Mouse (Mus musculus) layer of hippocampus, postnatal 10 days (tissue): ENCODE measurements around the gene Tmcc1. TPM values are rescaled to one million over a fixed set of nuclear protein-coding genes. Genes with fewer than 3 reads are reported as not detected.

Experiments used
- DNase-seq, 2 experiments: peaks; one replicate each; pipeline ENCODE4 v3.0.0; 2021; ENCODE audit warnings: low spot score in 2 of 2
- total RNA-seq, 2 experiments: library from RNA; stranded (reverse); gene quantifications; 2 replicates each; pipeline ENCODE4 v1.2.3; 2021

Gene Tmcc1
- total RNA-seq, 2 experiments from 2014 or later, result 63.9 to 69.1 TPM

GRCm38 (mm10) chr6:115973881-115974662 is 219.2 kb downstream of the Tmcc1 start:
- peak; percentile 56 to 68 for DNase-seq

- no peak for DNase-seq
Measured at GRCm38 (mm10) chr6:115973139-115973875, 220.0 kb downstream of the Tmcc1 start.

GRCm38 (mm10) chr6:115972083-115972764 is 221.1 kb downstream of the Tmcc1 start:
- no peak for DNase-seq

GRCm38 (mm10) chr6:115971273-115972060 is 221.8 kb downstream of the Tmcc1 start:
- DNase-seq, result no peak

GRCm38 (mm10) chr6:115969952-115970351 is 223.3 kb downstream of the Tmcc1 start:
- no peak for DNase-seq

GRCm38 (mm10) chr6:115969103-115969502 is 224.2 kb downstream of the Tmcc1 start:
- DNase-seq, result no peak

GRCm38 (mm10) chr6:115968700-115969099 is 224.6 kb downstream of the Tmcc1 start:
- DNase-seq, result no peak

Other genes with a start within 250 kb of the Tmcc1 start
- not detected for gene H1foo, start 248.5 kb downstream of the Tmcc1 start, total RNA-seq
- 10 to 100 TPM; 73.2 to 73.5 TPM for gene Plxnd1, start 198.5 kb downstream of the Tmcc1 start, total RNA-seq
- gene Washc2, start 14.6 kb upstream of the Tmcc1 start, total RNA-seq, result 10 to 100 TPM; 75.9 to 82.0 TPM
- gene Zfand4, start 70.7 kb upstream of the Tmcc1 start, total RNA-seq, result 1 to 10 TPM; 7.2 to 8.8 TPM
- gene March8, start 144.5 kb upstream of the Tmcc1 start, total RNA-seq, result 10 to 100 TPM; 63.2 to 66.3 TPM